Mouse (Mus musculus): ENCODE data around the gene Twf1. TPM values are rescaled to one million over a fixed set of nuclear protein-coding genes. Genes with fewer than 3 reads are reported as not detected.
A peak's percentile ranks its signal among the peaks of the same experiment; 100 is the strongest.

The Twf1 gene
- total and polyA plus RNA-seq, 3 experiments, result 10.1 to 18.1 (median 12.8) TPM

DNA sequence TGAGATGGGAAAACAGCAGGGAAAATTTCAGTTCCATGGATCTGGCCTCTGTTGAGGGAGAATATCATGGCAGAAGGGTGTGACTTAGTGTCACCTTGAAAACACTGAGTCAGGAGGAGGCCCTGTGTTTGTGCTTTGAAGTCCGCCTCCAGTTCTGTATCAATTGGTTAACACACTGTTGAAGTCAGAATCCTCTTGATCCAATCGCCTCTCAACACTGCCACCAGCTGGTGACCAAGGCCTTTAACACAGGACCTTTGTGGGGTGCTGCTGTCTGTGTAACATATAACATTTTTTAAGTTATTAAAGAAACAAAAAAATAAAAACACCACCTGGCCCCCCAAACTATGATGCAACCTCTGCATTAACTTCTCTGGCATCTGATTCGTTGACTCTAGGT, 11.7 kb upstream of the Twf1 start:
- 19% methylated on average over 3 of the region's 3 CpGs for WGBS
- Histone ChIP-seq H3K9ac (ENCODE audit: low read depth, low read length) (no peak overlapping the region), H3K4me1 (ENCODE audit: control insufficient read depth, insufficient read depth, low read length) (no peaks in the 10 kb centered on the region), H3K4me3 (no peak overlapping the region), H3K79me2 (replicated peaks; ENCODE audit: control insufficient read depth, insufficient read depth, low read length) (no peaks in the 10 kb centered on the region), H3K27ac (no peak overlapping the region), H3K36me3 (ENCODE audit: control insufficient read depth, insufficient read depth, low read length) (no peaks in the 10 kb centered on the region), H3K27me3 (ENCODE audit: control insufficient read depth, insufficient read depth, low read length) (no peaks in the 10 kb centered on the region)
- DNase-seq, result peak; percentile 42 to 54
- intact Hi-C loops (cut with DNase I), result loop anchor here (1.0 to 10.0 kb wide), 2 partner anchors 43 to 63 kb away; no protein-coding TSS in a partner anchor
- TF ChIP-seq POLR2A (IDR thresholded peaks at IDR 0.05; ENCODE audit: insufficient read depth, low read depth, low read length) (no peak), EP300 (IDR thresholded peaks at IDR 0.05; ENCODE audit: insufficient read depth, low read depth, low read length) (no peak), CTCF (IDR thresholded peaks at IDR 0.05) (peak; percentile 69)

DNA sequence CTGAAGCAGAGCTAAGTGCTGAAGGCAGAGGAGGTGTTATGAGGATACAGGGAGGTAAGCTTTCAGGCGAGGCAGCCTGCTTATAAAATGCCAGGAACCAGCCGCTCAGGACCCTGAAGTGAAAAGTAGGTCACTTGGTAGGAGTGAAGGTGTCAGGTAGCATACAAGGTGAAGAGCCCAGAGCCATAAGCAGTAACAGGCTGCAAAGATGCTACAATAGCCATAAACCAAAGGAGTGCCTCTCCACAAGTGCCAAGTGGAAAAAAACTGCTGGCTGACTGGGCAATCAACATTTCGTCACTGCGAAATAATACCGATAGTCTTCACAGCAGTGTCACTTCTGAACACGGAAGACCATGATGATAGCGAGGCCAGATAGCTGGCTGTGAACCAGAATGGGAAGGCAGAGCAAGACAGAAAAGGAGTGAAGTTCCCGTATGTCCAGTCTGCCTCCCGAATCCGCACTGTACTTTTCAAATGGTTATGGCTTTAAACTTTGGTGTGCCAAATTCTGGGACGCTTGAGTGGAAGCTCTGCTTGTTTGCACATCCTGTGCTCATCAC, 10.5 kb upstream of the Twf1 start:
- no peak for DNase-seq
- Histone ChIP-seq H3K27me3 (ENCODE audit: control insufficient read depth, insufficient read depth, low read length) (no peaks in the 10 kb centered on the region), H3K27ac (no peak overlapping the region), H3K4me3 (no peak overlapping the region), H3K9ac (ENCODE audit: low read depth, low read length) (no peak overlapping the region), H3K4me1 (ENCODE audit: control insufficient read depth, insufficient read depth, low read length) (no peaks in the 10 kb centered on the region), H3K79me2 (replicated peaks; ENCODE audit: control insufficient read depth, insufficient read depth, low read length) (no peaks in the 10 kb centered on the region), H3K36me3 (ENCODE audit: control insufficient read depth, insufficient read depth, low read length) (no peaks in the 10 kb centered on the region)
- intact Hi-C loops (cut with DNase I), result loop anchor here (10.0 kb wide), 1 partner anchor 65 kb away; no protein-coding TSS in a partner anchor
- 53% methylated on average over 11 of the region's 11 CpGs for WGBS
- no peak for TF ChIP-seq CTCF (IDR thresholded peaks at IDR 0.05)
- no peak for TF ChIP-seq POLR2A (IDR thresholded peaks at IDR 0.05; ENCODE audit: insufficient read depth, low read depth, low read length)

GRCm38 (mm10) chr15:94593586-94593985, 3.9 kb upstream of the Twf1 start:
- TF ChIP-seq EP300 (IDR thresholded peaks at IDR 0.05; ENCODE audit: insufficient read depth, low read depth, low read length) (no peak), CTCF (IDR thresholded peaks at IDR 0.05) (no peak), POLR2A (IDR thresholded peaks at IDR 0.05; ENCODE audit: insufficient read depth, low read depth, low read length) (no peak)
- WGBS, result 56% methylated on average over 1 of the region's 1 CpGs

GRCm38 (mm10) chr15:94591356-94591755, 1.7 kb upstream of the Twf1 start:
- Histone ChIP-seq H3K36me3 (ENCODE audit: control insufficient read depth, insufficient read depth, low read length) (peaks cover 6% of the 10 kb centered on the region), H3K4me3 (no peak overlapping the region), H3K79me2 (replicated peaks; ENCODE audit: control insufficient read depth, insufficient read depth, low read length) (no peaks in the 10 kb centered on the region), H3K9ac (ENCODE audit: low read depth, low read length) (no peak overlapping the region), H3K27me3 (ENCODE audit: control insufficient read depth, insufficient read depth, low read length) (no peaks in the 10 kb centered on the region), H3K27ac (no peak overlapping the region), H3K4me1 (ENCODE audit: control insufficient read depth, insufficient read depth, low read length) (peaks cover 1% of the 10 kb centered on the region; the same call in 1 of the 2 replicates)
- intact Hi-C loops (cut with DNase I), result no loop called here
- 82% methylated on average over 4 of the region's 4 CpGs for WGBS
- TF ChIP-seq EP300 (IDR thresholded peaks at IDR 0.05; ENCODE audit: insufficient read depth, low read depth, low read length) (no peak), CTCF (IDR thresholded peaks at IDR 0.05) (no peak), POLR2A (IDR thresholded peaks at IDR 0.05; ENCODE audit: insufficient read depth, low read depth, low read length) (no peak)
- DNase-seq, result no peak

More at GRCm38 (mm10) chr15:94593586-94593985, 3.9 kb upstream of the Twf1 start:
- no peak for DNase-seq
- H3K27me3 ChIP-seq (ENCODE audit: control insufficient read depth, insufficient read depth, low read length), result no peaks in the 10 kb centered on the region
- H3K27ac ChIP-seq, result no peak overlapping the region
- intact Hi-C loops (cut with DNase I), result no loop called here
- no peak overlapping the region for H3K9ac ChIP-seq (ENCODE audit: low read depth, low read length)
- H3K79me2 ChIP-seq (replicated peaks; ENCODE audit: control insufficient read depth, insufficient read depth, low read length), result no peaks in the 10 kb centered on the region
- 0 out of 2 replicates have a peak, but pooled peaks cover 1% of the 10 kb centered on the region for H3K4me1 ChIP-seq (ENCODE audit: control insufficient read depth, insufficient read depth, low read length)
- H3K36me3 ChIP-seq (ENCODE audit: control insufficient read depth, insufficient read depth, low read length), result no peaks in the 10 kb centered on the region; the same call in 1 of the 2 replicates
- no peak overlapping the region for H3K4me3 ChIP-seq

DNA sequence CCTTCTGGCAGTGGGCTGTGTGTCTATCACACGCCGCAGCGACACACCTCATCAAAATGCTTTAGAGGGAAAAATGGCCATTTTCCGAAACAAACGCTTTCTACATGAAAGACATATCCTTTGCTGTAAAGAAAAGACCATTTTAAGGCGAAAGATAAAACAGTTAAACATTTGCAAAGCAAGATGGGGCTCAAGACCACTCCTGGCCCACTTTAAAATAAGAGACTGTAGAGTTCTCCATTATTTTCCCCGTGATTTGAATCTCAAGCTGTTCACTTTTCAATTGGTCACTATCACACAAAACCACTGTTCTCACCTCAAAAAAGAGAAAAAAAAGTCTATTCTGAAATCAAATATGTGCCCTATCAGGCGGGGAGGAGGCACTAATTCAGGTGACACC, 394 bp upstream of the Twf1 start:
- H3K79me2 ChIP-seq (replicated peaks; ENCODE audit: control insufficient read depth, insufficient read depth, low read length), result no peaks in the 10 kb centered on the region
- intact Hi-C loops (cut with DNase I), result no loop called here
- H3K4me3 ChIP-seq, result peak overlapping the region; percentile 22
- no peak overlapping the region for H3K9ac ChIP-seq (ENCODE audit: low read depth, low read length)
- H3K36me3 ChIP-seq (ENCODE audit: control insufficient read depth, insufficient read depth, low read length), result peaks cover 6% of the 10 kb centered on the region
- no peak for TF ChIP-seq EP300 (IDR thresholded peaks at IDR 0.05; ENCODE audit: insufficient read depth, low read depth, low read length)
- no peak for TF ChIP-seq CTCF (IDR thresholded peaks at IDR 0.05)
- no peak for TF ChIP-seq POLR2A (IDR thresholded peaks at IDR 0.05; ENCODE audit: insufficient read depth, low read depth, low read length)
- no peak for DNase-seq
- peak overlapping the region; percentile 63 for H3K27ac ChIP-seq
- H3K4me1 ChIP-seq (ENCODE audit: control insufficient read depth, insufficient read depth, low read length), result peaks cover 1% of the 10 kb centered on the region; the same call in 1 of the 2 replicates
- H3K27me3 ChIP-seq (ENCODE audit: control insufficient read depth, insufficient read depth, low read length), result no peaks in the 10 kb centered on the region
- whole genome bisulfite sequencing, result 12% methylated on average over 8 of the region's 8 CpGs
